Mouse (Mus musculus): Measurements from ENCODE around the gene Olfr94.

GRCm38 (mm10) chr17:37203917-37204236, 3.1 kb upstream of the Olfr94 start:
- TF ChIP-seq CTCF (IDR thresholded peaks at IDR 0.05; ENCODE audit: low read depth) (no peak), EP300 (IDR thresholded peaks at IDR 0.05; ENCODE audit: low read depth) (no peak)

All from liver, postnatal 0 days (tissue).